ENCODE assay signal across 8 mouse cellular contexts in genomic region chr2:132131266-132131665, GRCm38 (mm10). TPM values are rescaled to one million over a fixed set of nuclear protein-coding genes. Genes with fewer than 3 reads are reported as not detected.
DNase-seq lines count a peak whose midpoint lies in the region; ATAC-seq and TF ChIP-seq lines count a peak whose summit lies in the region.

No protein-coding gene starts in this region.

- intact Hi-C loops in left cerebral cortex, postnatal 4 days (cut with DNase I), result no loop called here

- H3K9me3 ChIP-seq in lung, embryonic 14.5 days (ENCODE audit: low read depth, low read length), result no peaks in the 10 kb centered on the region

- no peak overlapping the region for H3K27ac ChIP-seq in lung, embryonic 14.5 days (ENCODE audit: low read depth)

- H3K36me3 ChIP-seq in lung, embryonic 14.5 days (ENCODE audit: insufficient read depth), result no peaks in the 10 kb centered on the region

- no peak overlapping the region for H3K4me3 ChIP-seq in lung, embryonic 14.5 days (ENCODE audit: low read depth, low read length)

- H3K9ac ChIP-seq in lung, embryonic 14.5 days, result peak overlapping the region; percentile 22; the same call in 1 of the 2 replicates

- peak; percentile 83 for ATAC-seq in lung, embryonic 14.5 days (ENCODE audit: insufficient read depth)

- no peak for TF ChIP-seq CTCF in lung, embryonic 14.5 days (IDR thresholded peaks at IDR 0.05; ENCODE audit: low read depth)

- WGBS in lung, embryonic 14.5 days, result 6% methylated on average over 9 of the region's 9 CpGs

- no peaks in the 10 kb centered on the region for H3K27me3 ChIP-seq in lung, embryonic 14.5 days (ENCODE audit: insufficient read depth, low read length)

- peak; percentile 40 for DNase-seq in left cerebral cortex, postnatal 4 days
- DNase-seq in left cerebral cortex, adult 9 months (ENCODE audit: low spot score in 2 of 2), result no peak
- DNase-seq in embryo, embryonic 10 days (ENCODE audit: low spot score), result peak; percentile 44
- peak; percentile 66 for DNase-seq in heart, adult 8-10 months (ENCODE audit: low spot score)
- DNase-seq in kidney, adult 18-20 months, result peak; percentile 80
- peak; percentile 52 for DNase-seq in lung, embryonic 14.5 days
- DNase-seq in ovary, postnatal 10 days (ENCODE audit: low spot score), result peak; percentile 28
- DNase-seq in layer of hippocampus, postnatal 14 days (ENCODE audit: low spot score in 2 of 2), result no peak

- H3K4me1 ChIP-seq in lung, embryonic 14.5 days (ENCODE audit: insufficient read depth), result no peaks in the 10 kb centered on the region

- H3K4me2 ChIP-seq in lung, embryonic 14.5 days, result peak overlapping the region; percentile 52

RNA-seq across cellular contexts. Expression of gene Slc23a2, which starts 13.6 kb away (rescaled TPM):
- 10 to 100 TPM; 75.9 to 79.6 TPM for total RNA-seq in left cerebral cortex, postnatal 4 days (2021)
- 10 to 100 TPM; 14.5 to 19.5 (median 16.1) TPM for total RNA-seq in heart, adult 8-10 months (2022)
- 13.8 and 17.3 TPM in 2 replicates for polyA plus RNA-seq in lung, embryonic 14.5 days (2014; fragmentation: Nextera tagmentation; extraction: Ambion mirVana)
- total RNA-seq in layer of hippocampus, postnatal 14 days (2021), result 10 to 100 TPM; 88.9 to 94.1 TPM

Comparison
In these comparisons a context has a peak if more than half of its experiments do, and no peak if none do; other contexts are left out.
1. DNase-seq: peak in left cerebral cortex, postnatal 4 days (single experiment), embryo, embryonic 10 days (single experiment), heart, adult 8-10 months (single experiment), kidney, adult 18-20 months (single experiment), lung, embryonic 14.5 days (single experiment) and ovary, postnatal 10 days (single experiment); none in left cerebral cortex, adult 9 months (0 of 2) and layer of hippocampus, postnatal 14 days (0 of 2).